Mouse (Mus musculus): Measurements from ENCODE around the gene Ralgps2.
A peak's percentile ranks its signal among the peaks of the same experiment; 100 is the strongest.

Gene Ralgps2

DNA sequence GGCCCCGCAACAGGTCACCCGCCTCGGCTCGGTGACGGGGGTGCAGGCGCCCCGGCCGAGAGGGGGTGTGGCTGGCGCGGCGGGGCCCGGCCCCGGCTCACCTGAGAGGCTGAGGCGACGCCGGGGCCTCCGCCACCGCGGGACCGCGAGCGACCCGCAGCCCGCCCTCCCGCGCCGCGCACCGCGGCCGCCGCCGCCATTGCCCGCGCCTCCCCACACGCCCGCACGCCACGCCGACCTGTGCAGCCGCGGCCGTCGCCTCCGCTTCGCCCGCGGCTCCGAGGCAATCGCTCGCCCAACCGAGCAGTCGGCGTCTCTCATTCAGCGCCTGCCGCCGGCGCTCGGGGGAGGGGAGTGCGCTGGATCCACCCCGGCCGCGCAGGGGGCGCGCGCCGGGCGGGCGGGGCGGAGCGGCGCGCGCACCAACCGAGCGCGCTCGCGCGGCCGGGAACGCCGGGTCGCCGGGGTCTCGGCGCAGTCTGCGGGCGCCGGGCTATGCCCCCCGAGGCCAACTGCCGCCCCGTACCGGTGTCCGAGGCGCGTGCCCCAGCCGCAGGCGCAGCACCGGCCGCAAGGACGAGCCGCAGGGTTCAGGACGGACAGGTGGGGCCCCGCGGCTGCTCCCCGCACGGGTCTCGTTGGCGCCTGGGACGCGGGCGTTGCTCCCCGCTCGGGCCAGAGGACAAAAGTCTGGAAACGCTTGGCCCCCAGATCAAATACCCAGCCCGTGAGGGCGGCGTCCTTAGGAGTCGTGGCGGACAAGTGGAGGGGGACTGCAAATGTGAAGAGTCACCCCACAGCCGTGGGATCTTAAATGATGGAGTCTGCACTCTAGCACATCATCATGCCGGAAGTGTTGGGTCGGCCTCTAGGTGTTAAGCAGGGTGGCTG, at the start of gene Ralgps2:
TSS of gene Ralgps2 (minus strand) at position 376 of the 891 bp plus-strand sequence.
- peak; percentile 27 for DNase-seq (ENCODE audit: low spot score)

DNA sequence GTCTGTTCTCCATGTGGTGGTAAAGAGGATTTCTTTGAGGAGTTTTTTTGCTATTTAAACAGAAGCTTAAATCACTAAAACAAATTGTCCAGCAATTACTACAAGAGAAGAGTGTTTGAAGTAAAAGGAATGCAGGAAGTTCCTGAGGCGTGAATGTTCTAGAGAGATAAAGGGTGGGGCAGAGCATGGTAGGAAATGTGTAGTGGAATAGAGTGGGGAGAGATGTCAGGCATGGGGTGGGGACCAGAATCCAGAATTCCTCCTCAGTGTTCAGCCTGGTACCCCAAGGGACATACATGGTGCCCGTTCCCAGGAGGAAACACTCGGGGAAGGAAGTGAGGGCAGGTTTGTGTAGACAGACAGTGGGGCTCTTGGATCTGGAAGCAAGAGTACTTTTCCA, 48.1 kb upstream of the Ralgps2 start:
- DNase-seq (ENCODE audit: low spot score), result peak; percentile 56

DNA sequence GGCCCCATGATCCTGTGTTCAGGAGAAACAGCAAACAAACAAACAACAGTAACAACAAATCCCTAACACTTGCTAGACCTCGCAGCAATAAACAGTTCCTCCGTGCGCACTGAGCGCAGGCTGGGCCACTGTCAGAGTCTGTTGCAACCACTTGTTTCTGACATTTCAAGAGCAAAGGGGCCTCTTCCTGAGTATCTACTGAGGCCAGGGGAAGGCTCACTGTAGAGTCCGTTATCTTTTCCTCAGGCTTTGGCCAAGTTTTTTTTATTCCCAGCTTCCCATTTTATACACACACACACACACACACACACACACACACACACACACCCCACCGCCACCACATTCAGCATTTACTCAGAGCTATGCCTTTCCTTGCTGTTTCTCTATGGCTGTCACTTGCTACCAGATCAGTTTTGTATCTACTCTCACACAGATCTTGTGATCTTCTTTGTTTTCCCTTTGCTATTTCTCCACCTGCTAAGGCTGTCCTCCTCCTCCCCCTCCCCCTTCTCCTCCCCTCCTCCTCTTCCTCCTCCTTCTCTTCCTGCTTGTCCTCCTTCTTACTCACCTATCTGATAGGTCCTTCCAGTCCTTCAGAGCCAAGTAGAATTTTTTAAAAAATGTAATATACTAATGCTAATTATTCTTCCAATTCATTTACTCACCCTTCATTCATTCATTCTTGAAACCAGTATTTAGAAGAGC, 47.4 kb upstream of the Ralgps2 start:
- peak; percentile 51 for DNase-seq (ENCODE audit: low spot score)

DNA sequence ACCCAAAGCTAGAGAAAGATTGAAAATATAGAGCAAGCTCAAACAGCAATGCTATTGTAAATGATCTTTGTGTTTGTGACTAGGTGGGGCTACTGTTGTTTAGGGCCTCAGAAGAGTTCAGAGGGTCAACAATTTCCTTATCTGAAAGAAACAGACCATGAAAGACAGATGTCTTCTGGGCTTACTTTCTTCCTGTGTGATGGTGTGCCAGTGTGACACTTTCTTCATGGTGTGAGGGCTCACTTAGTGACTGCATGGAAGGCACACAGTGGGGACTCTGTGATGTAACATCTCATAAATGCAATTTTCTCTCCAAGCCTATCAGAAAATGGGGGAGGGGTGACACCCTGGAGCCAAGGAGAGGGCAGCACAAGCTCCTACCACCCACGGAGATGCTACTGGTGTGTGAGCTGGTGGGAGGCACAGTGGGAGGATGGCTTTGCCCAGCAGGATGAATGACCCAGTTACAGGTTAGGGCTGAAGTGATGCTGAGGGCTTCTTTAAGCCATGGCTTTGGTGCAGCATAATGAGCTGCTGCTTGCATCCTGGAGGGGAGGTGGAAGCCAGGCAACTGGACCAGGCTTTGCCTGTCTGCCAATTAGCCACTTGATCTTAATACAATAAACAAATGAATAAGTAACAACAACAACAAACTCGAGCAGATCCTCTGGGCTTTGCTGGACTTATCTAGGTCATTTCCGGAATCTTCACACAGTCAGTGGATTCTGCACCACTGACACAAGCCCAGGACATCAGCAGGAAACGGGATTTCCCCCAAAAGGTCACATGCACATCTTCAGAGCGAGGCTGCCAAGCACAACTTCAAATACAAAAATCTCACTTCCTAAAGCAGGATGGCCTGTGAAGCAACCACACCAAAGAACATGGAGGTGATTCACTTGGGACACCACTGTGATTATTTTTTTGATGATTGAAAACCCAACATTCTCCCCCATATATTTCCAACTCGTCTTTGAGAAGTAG, 46.5 kb upstream of the Ralgps2 start:
- DNase-seq (ENCODE audit: low spot score), result peak; percentile 58

- DNase-seq (ENCODE audit: low spot score), result no peak
Observed at GRCm38 (mm10) chr1:156983009-156983870, 43.8 kb upstream of the Ralgps2 start.

GRCm38 (mm10) chr1:156981975-156982374, 42.5 kb upstream of the Ralgps2 start:
- DNase-seq (ENCODE audit: low spot score), result no peak

- DNase-seq (ENCODE audit: low spot score), result no peak
Observed at GRCm38 (mm10) chr1:156979722-156980121, 40.3 kb upstream of the Ralgps2 start.

DNA sequence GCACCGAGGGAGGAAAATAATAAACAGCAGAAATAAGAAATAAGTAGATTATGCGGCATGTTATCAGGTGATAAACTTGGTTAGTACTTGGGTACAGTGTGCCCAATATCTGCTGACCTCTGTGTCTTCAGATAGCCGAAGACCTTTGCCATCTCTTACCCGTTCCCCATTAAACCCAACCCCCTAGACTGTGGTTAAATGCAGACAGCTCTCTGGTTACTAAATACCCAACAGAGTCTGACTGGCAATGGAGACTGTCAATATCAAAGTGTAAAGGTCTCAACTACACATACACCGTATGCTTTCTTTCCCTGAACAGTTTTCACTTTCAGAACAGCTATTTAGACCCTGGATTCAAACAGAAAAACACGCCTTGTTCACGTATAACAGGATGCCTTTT, 39.2 kb upstream of the Ralgps2 start:
- DNase-seq (ENCODE audit: low spot score), result no peak

- no peak for DNase-seq (ENCODE audit: low spot score)
Observed at GRCm38 (mm10) chr1:156973857-156974256, 34.4 kb upstream of the Ralgps2 start.

GRCm38 (mm10) chr1:156972391-156972790, 33.0 kb upstream of the Ralgps2 start:
- no peak for DNase-seq (ENCODE audit: low spot score)

GRCm38 (mm10) chr1:156971206-156971811, 31.9 kb upstream of the Ralgps2 start:
- peak; percentile 61 for DNase-seq (ENCODE audit: low spot score)

GRCm38 (mm10) chr1:156970641-156971040, 31.2 kb upstream of the Ralgps2 start:
- DNase-seq (ENCODE audit: low spot score), result no peak

DNA sequence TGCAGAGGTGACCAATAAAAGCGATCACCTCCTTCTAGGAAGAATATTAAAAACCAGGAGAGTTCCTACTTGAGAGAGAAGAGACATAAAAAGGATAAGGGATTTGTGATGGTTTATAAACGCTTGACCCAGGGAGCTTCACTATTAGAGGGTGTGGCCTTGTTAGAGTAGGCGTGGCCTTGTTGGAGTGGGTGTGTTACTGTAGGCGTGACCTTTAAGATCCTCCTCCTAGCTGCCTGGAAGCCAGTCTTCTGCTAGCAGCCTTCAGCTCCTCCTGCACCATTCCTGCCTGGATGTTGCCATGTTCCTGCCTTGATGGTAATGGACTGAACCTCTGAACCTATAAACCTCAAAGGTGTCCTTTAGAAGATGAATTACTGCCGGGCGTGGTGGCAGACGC, 28.7 kb upstream of the Ralgps2 start:
- peak; percentile 44 for DNase-seq (ENCODE audit: low spot score)

DNA sequence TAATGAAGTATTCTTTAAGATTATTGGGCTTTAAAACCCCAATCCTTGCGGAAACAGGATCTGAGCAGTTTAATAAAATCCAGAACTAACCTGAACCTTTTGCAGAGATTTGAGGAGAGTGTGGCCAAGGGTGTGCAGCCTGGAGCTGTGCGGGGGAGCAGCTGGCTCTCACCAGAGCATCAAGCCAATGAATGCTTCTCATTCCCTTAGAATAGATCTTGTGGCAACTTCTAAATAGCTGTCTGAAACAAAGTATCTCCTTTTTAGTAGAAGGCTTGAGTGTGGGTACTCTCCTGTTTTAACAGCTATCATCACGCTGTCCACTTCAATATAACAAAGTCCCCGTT, 25.1 kb upstream of the Ralgps2 start:
- DNase-seq (ENCODE audit: low spot score), result no peak

DNA sequence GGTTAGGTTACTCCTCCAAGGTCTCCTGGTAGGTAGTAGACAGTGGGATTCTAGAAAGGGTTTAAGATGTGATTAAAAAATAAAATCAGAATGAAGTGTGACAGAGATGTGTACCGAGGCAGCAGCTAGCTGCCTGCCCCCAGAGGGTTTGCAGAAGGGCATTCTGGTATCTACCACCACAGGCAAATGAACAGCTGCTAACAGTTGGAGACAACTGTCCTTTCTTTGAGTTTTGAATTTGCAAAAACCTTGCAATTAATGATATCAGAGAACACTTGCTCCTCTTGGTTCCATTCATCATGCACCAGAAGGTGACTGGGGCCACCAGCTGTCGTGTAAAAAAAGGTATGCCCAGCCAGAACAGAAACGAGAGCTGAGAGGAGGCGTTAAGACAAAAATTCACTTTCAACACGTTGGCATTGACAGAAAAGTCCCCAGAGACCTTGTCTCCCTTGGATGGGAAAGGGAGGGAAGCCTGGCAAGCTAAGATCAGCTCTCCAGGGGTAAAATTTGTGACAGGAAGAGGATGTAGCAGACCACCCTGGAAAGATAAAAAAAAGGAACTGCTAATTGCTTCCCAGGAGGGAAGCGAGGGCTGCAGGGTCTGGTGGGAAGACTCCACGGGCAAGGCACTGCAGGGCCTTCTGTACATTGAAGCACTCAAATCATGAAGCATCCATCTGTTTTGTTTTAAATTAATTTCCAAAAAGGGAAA, 24.6 kb upstream of the Ralgps2 start:
- no peak for DNase-seq (ENCODE audit: low spot score)

DNA sequence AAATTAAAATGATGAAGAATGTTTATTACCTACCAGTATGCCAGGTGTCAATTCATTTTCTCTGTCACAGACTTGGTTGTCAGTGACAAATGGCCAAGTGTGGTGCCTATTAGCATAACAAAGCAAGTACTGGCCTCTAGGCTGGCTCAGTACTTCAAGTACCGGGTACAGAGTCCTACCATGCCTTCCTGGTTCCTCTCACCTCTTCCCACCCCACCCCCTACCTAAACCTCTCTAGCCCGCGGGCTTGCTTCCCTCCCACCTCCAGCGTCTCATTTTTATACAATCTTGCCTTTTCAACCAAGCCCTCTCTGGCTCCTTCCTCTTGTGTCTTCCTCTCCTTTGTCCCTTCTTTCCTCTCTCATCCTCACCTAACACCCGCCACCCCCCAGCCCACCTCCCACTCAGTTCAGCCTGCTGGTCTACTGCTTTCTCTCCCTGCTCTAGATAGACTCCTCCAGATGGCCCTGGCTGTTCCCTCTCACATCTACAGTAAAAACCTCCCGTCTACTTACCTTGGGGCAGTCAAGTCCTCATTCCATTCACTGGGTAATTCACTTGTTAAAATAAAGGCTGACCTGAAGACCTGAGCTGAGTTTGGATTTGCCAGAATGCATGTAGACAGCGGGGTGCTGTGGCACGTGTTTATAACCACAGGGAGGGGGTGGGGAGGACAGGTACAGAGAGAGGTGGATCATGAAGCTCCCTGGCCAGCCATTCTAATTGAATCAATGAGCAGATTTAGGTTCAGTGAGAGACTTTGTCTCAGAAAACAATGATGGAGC, 22.2 kb upstream of the Ralgps2 start:
- no peak for DNase-seq (ENCODE audit: low spot score)

DNA sequence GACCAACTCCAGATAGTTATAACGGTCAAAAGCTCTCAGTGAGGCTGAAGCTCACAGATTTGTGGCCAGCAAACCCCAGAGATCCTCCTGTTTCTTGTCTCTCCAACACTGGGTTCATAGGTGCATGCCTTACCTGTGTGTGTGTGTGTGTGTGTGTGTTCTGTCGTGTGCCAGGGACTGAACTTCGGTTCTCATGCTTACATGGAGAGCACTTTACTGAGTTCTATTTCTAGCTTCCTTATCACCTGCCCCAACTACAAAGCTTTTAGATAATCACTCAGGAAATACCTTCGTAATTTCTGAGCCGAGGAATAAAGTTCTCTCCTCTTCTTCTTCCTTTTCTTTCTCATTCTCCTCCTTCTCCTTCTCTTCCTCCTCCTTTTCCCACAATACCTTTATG, 19.6 kb upstream of the Ralgps2 start:
- no peak for DNase-seq (ENCODE audit: low spot score)

DNA sequence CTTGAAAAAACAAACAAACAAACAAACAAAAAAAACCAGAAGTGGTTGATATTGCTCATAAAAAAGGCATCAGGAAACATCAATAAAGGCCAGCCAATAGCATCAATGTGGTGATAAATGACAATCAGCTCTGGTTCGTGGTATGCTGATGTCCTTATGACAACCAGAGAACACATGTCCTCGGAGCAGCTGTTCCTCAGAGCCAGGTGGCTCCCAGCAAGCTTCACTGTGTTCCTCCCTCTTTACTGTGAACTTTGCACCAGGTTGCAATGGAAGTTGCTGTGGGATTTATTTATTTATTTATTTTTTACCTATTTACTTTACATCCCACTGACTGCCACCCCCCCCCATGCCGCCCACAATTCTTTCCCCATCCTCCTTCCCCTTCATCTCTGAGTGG, 17.9 kb upstream of the Ralgps2 start:
- DNase-seq (ENCODE audit: low spot score), result no peak

Data from c-Kit-positive CD71-positive TER-119-positive erythroid progenitor cells, embryonic 14.5 days (primary cell).